Mouse (Mus musculus) liver, embryonic 14.5 days (tissue): ENCODE data around the gene Ier3.

ENCODE experiments used
- CTCF ChIP-seq: IDR thresholded peaks from 2 replicates; pipeline ENCODE4 v1.5.1; 2016; ENCODE audit warnings: antibody characterized with exemption, low read depth, control low read depth
- EP300 ChIP-seq: IDR thresholded peaks from 2 replicates; pipeline ENCODE4 v1.6.1; 2016; ENCODE audit warnings: antibody characterized with exemption, low read depth

DNA sequence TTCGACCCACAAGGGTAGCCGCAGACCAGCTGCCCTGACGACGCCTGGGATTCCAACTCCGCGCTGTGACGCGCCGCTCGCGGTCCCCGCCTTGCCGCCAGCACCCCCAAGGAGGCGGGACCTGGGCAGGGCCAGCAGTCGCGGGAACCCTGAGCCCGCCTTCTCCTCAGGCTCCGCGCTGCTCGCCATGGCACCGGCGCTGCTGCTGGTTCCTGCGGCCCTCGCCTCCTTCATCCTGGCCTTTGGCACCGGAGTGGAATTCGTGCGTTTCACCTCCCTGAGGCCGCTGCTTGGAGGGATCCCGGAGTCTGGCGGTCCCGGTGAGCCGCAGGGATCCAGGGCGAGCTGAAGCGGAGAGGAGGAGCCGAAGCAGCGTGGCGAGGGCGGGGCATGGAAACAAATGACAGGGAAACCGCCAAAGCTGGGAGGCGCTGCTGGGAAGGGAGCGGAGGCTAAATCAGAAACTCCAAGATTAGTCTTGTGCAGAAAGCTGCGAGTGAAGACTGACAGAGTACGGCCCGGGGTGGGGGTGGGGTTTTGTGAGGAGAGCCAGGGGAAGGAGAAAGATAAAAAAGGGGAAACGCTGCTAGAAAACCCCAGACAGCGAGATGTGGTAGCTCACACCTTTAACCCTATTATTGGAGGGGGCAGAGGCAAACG lies 39.8 kb downstream of the Ier3 start, which contains the start of gene Nrm:
- TF ChIP-seq CTCF (peak; percentile 66), EP300 (no peak)
